Mouse (Mus musculus): ENCODE measurements around the gene Neurod1.

The Neurod1 gene

DNA sequence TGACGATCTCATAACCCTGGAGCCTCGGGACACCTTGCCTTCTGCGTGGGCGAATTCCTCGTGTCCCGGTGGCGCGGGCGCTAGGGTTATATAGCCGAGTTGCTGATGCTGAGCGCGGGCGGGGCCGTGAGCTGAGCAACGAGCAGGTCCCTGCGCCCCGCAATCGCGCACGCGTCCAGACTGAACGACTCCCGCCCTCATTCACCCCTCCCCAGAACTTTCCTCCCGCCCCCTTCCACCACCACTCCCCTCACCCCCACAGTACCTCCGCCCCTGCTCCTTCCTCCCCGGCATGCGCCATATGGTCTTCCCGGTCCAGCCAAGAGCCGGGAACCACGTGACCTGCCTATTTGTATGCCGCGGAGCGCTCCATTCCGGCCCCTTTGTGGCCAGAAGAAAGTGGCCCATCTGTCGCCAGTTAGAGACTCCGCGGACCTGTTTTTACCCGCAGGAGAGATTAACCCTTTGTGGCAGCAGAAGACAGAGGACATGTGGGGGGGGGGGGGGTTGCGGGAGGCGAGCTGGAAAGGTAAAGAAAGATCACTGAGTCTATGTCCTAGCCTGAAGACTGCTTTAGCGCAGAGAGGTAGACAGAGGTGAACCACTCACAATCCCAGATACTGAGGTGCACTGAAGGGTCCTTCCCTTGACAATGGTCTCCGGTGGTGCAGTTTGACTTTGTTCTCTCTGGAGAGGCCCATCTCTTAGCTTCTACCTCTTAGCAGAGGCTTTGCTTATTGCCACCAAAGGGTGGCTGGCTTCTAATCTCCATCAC, at the start of gene Neurod1, which contains the start of gene Cerkl:
Neurod1 (minus strand) TSS at position 177 of the 775 bp plus-strand sequence.
Cerkl (minus strand) TSS at position 211 of the 775 bp plus-strand sequence.
- DNase-seq (ENCODE audit: low read depth, low spot score) = no peak

GRCm38 (mm10) chr2:79498990-79499755, 42.6 kb upstream of the Neurod1 start:
- DNase-seq (ENCODE audit: low read depth, low spot score) = no peak

DNA sequence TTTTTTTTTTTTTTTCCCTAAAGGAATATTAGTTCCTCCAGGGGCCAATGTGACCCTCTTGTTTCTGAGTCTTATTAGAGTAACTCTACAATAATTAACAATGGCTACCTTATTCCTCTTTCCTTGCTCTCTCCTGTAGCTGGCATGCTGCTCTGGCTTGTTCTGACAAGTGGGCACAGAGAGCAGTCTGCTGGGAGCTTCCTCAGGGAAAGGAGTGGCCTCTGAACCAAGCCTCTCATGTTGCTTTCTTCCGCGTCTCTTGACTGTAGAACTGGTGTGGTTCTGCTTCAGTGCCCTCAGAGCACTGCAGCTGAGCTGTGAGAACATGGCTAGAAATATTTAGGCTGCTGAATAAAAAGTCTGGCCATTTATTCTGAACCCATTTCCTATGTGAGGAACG, 28.6 kb upstream of the Neurod1 start:
- DNase-seq (ENCODE audit: low read depth, low spot score) = no peak

DNA sequence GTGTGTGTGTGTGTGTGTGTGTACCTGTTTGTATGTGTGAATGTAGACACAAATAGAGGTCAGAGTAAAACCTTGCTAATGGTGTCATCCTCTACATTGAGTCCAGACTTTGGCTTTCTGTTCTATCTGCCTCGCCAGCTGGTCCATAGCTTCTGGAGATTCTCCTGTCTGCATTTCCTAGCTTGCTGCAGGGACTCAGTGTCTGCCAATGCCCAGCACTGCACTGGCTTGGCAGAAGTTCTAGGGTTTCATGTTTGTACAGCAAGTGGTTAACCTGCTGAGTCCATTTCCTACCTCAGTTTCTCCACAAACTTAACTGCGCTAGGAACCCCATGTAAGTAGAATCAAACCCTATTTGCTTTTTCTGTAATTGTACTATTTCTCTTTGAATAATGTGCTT, 26.0 kb upstream of the Neurod1 start:
- DNase-seq (ENCODE audit: low read depth, low spot score) = no peak

- DNase-seq (ENCODE audit: low read depth, low spot score) = no peak
Measured at GRCm38 (mm10) chr2:79462411-79462810, 5.9 kb upstream of the Neurod1 start.

- DNase-seq (ENCODE audit: low read depth, low spot score) = no peak
Measured at GRCm38 (mm10) chr2:79461861-79462260, 5.3 kb upstream of the Neurod1 start.

- no peak for DNase-seq (ENCODE audit: low read depth, low spot score)
Measured at GRCm38 (mm10) chr2:79460586-79460985, 4.0 kb upstream of the Neurod1 start.

DNA sequence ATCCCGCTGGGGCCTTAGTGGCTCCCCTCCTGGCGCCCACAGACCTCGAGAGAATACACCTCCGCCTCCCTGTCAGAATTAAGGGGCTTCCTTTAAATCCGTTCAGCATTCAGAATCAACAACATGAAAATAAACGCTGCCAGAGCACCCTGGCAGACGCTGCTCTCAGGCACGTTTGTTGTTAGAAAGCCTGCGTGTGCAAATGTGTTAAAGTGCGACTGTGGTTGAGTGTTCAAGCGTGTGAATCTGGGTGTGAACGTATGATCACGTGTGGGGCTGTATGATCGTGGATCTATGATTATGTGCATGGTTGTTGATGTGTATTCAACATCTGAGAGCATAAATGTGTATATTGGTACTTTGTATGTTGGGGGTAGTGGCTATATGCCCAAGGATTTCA, 3.6 kb upstream of the Neurod1 start:
- no peak for DNase-seq (ENCODE audit: low read depth, low spot score)

GRCm38 (mm10) chr2:79459061-79460045, 2.8 kb upstream of the Neurod1 start:
- no peak for DNase-seq (ENCODE audit: low read depth, low spot score)

GRCm38 (mm10) chr2:79457932-79458331, 1.4 kb upstream of the Neurod1 start:
- DNase-seq (ENCODE audit: low read depth, low spot score) = no peak

DNA sequence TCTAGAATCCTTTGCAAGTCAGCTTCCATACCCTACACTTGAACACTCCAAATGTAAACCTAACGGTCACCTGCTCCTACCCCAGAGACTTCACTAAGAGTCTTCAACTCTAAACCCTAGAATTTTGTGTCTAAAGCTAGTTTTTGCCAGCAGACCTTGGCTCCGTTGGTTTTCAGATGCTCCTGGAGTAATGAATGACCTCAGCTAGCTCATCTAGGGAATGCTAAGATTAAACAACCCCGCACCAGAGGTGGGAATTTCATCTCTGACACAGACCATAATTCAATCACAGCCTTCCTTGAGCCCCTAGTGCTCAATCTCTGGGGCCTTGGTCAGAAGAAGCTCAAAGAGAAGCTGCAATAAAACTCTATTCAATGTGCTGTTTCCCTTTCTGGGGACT, 883 bp upstream of the Neurod1 start:
- DNase-seq (ENCODE audit: low read depth, low spot score) = no peak

GRCm38 (mm10) chr2:79455646-79456045, 905 bp downstream of the Neurod1 start:
- no peak for DNase-seq (ENCODE audit: low read depth, low spot score)

DNA sequence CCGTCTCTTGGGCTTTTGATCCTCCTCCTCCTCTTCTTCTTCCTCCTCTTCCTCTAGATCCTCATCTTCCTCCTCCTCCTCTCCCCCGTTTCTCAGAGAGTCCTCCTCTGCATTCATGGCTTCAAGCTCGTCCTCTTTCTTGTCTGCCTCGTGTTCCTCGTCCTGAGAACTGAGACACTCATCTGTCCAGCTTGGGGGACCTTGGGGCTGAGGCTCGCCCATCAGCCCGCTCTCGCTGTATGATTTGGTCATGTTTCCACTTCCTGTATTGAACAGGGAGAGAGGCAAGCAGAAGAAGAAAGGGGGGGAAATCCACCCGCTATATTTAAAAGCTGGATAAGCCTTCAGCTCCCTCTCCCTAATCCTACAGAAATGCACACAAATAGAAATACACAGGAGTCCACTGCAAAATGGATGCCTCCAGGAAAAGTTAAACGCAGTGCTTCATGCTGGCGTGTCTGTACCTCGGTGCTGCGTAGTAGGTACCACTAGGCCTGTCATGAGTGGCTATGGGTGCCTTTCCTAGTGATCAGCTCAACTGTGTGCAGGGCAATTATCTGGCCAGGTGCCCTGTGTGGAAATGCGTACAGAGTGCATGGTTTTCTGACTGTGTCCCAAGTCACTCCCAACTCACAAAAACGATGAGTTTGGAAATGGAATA, 1.6 kb downstream of the Neurod1 start:
- DNase-seq (ENCODE audit: low read depth, low spot score) = no peak

DNA sequence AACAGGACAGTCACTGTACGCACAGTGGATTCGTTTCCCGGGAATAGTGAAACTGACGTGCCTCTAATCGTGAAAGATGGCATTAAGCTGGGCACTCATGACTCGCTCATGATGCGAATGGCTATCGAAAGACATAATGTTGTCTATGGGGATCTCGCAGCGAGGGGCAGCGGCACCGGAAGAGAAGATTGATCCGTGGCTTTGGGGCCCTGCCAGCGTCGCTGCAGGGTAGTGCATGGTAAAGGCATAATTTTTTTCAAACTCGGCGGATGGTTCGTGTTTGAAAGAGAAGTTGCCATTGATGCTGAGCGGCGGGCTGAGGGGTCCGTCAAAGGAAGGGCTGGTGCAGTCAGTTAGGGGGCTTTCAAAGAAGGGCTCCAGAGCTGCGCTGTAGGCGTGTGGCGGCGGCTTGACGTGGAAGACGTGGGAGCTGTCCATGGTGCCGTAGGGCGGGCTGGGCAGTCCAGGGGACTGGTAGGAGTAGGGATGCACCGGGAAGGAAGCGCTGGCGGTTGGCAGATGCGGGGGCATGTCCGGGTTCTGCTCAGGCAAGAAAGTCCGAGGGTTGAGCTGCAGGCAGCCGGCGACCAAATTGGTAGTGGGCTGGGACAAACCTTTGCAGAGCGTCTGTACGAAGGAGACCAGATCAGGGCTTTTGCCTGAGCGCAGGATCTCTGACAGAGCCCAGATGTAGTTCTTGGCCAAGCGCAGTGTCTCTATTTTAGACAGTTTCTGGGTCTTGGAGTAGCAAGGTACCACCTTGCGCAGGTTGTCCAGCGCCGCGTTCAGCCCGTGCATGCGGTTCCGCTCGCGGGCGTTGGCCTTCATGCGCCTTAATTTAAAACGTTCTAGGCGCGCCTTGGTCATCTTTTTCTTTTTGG, 2.4 kb downstream of the Neurod1 start:
- DNase-seq (ENCODE audit: low read depth, low spot score) = no peak

GRCm38 (mm10) chr2:79451438-79451837, 5.1 kb downstream of the Neurod1 start:
- DNase-seq (ENCODE audit: low read depth, low spot score) = no peak

DNA sequence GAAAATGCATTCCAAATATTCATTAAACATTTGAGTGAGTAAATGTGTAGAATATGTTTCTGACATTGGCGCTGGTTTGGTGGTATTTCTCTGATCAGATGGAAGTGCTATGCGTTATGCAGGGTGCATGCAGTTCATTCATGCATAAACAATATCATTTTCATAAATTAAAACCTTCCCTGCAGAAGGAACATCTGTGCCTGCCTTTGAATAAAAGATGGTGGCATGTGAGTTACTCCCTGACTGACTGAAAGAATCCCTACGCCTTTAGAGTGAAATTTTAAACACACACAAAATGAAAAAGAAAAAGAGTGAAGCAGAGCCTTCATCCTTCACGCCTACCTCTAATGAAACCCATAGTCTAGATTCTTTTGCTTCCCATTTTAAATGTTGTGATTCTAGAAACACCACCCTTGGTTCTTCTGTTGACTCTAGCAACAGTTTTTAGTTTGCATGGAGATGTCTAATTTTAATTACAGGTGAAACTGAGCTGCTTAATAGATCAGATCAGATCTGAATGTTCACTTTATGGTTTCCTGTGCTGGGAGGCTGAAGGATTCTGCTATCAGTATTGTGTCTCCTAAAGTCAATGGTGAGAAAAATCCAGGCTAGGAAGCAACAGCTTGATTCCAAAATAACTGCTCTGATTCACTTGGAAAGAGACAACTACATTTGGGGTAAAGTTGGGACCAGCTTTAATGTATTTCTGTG, 5.7 kb downstream of the Neurod1 start:
- DNase-seq (ENCODE audit: low read depth, low spot score) = no peak

DNA sequence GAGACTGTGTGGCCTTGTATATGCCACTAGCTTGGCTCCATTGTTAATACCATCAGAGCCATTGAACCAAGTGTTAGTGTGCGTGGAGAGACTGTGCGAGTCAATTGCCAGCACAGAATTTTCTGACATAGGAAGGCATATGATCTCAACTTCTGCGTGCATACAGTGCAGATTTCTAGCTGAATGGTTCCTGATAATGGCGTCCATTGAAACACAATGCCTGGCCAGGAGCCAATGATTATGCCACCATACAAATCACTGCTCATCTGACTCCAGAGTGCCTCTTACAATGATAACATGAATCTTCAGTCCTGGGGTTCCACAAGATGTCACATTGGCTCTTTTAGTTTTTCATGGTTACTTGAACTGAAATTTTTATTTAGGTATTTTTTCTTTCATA, 7.2 kb downstream of the Neurod1 start:
- DNase-seq (ENCODE audit: low read depth, low spot score) = no peak

DNA sequence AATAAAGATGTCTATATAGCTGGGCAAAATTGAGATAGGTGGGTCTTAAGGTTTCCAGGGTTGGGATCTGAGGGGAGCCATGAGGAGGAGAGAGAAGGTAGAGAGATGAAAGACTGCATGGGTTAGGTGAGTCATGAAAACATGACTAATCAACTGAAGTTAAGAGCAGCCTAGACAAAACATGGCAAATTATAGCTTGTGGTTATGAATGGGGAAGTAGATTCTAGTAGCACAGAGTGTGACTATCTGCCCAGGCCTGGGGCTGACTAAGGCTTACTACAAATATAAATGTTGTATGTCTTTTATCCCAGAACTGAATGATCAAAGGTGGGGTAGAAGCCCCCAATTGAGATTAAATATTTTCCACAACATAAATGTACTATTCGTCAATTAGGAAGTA, 9.4 kb downstream of the Neurod1 start:
- no peak for DNase-seq (ENCODE audit: low read depth, low spot score)

- DNase-seq (ENCODE audit: low read depth, low spot score) = no peak
Measured at GRCm38 (mm10) chr2:79443861-79444620, 12.5 kb downstream of the Neurod1 start.
